Mouse (Mus musculus): ENCODE data around the gene Dhx32. TPM values are rescaled to one million over a fixed set of nuclear protein-coding genes. Genes with fewer than 3 reads are reported as not detected.

The Dhx32 gene
- 18.0 and 18.4 TPM in 2 replicates for polyA plus RNA-seq (2016; fragmentation: Nextera tagmentation; extraction: Ambion mirVana)

DNA sequence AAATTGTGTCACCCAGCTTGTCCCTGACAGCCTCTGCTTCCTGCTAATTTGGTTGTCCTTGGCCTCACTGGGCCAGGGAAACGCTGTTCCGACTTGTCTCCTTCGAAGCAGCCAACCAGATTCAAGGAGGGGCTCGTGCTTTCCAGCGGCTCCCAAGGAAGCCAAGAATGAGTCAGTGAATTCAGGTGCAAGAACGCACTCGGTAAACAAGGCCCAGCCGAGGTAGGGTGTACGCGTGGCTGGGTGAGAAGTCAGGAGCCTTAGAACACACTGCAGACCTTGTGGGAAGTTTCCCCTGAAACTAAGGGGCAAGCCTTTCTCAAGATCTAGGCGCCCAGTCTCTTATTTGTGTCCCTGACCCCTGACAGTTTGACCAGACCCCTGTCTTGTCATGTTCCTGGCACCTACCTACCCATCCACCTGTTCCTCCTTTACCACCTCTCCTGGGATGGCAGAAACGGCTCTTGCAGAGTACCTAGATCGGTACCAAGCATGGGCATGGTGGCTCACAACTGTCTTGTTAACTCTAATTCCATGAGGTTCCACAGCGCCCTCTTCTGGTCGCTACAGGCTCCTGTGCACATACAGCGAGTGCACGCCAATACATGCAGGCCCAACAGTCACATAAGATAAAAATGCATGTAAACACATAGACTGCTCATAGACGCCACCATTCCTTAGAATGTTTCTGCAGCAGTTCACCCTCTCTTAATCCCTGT lies at the start of gene Dhx32:
Gene Dhx32, minus strand, starts transcription at position 10 of the 719 bp plus-strand sequence.
- H3K4me1 ChIP-seq = peaks cover 22% of the 10 kb centered on the region
- H3K27me3 ChIP-seq (replicated peaks) = 0 out of 2 replicates have a peak, but pooled peaks cover 2% of the 10 kb centered on the region
- H3K36me3 ChIP-seq = no peaks in the 10 kb centered on the region
- peak; percentile 93 for ATAC-seq
- no peaks in the 10 kb centered on the region for H3K9me3 ChIP-seq (replicated peaks)
- 26% methylated on average over 18 of the region's 18 CpGs for WGBS (ENCODE audit: insufficient replicate concordance)
- peak within 1 kb of the TSS; percentile 33 for H3K4me3 ChIP-seq
- H3K4me2 ChIP-seq = peak within 1 kb of the TSS; percentile 62
- peak within 1 kb of the TSS; percentile 47 for H3K9ac ChIP-seq
- peak within 1 kb of the TSS; percentile 75 for H3K27ac ChIP-seq

DNA sequence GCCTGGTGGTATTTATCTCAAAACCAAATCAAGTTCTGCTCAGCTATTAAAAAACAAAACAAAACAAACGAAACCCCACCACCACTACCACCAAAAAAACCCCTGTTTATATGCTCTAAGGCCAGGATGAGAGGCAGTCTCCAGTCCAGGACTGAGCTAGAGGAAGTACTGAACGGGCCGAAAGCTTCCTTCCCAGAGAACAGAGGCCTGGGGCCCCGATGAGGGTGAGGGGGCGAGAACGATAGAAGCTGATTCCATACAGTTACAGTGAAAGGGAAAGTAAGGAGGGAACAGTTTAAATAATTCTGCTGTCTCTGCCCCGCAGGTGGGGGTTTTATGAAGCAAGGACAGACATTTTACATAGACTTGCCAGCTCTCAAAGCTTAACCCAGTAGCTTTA lies 47.1 kb upstream of the Dhx32 start:
- Histone ChIP-seq H3K4me2 (no peak overlapping the region), H3K27me3 (replicated peaks) (no peaks in the 10 kb centered on the region), H3K4me3 (no peak overlapping the region), H3K4me1 (no peaks in the 10 kb centered on the region), H3K27ac (no peak overlapping the region), H3K9ac (no peak overlapping the region), H3K36me3 (no peaks in the 10 kb centered on the region), H3K9me3 (replicated peaks) (no peaks in the 10 kb centered on the region; the same call in 1 of the 2 replicates)
- ATAC-seq = no peak
- 32% methylated on average over 7 of the region's 7 CpGs for WGBS (ENCODE audit: insufficient replicate concordance)

DNA sequence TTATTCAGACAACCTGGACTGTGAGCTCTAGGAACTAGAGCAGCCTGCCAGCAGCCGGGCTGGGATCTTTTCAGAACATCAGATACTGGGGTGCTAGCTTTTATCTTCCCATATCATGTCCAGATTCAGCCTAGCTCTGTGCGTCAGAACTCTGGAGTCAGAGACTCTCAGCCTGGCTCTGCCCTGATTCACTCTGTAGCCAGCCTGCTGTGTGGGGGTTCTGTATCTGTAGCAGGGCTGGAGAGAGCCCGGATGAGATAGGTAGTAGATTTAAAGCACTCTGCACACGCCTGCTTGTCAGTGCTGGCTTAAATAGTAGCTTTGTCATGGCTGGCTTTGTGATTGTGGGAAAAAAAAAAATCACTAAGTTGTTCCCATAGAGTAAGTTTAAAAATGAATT lies 46.0 kb upstream of the Dhx32 start:
- H3K36me3 ChIP-seq = no peaks in the 10 kb centered on the region
- no peak overlapping the region for H3K4me3 ChIP-seq
- H3K4me1 ChIP-seq = no peaks in the 10 kb centered on the region
- H3K27me3 ChIP-seq (replicated peaks) = no peaks in the 10 kb centered on the region
- 44% methylated on average over 4 of the region's 4 CpGs for WGBS (ENCODE audit: insufficient replicate concordance)
- no peak overlapping the region for H3K4me2 ChIP-seq
- H3K9me3 ChIP-seq (replicated peaks) = no peaks in the 10 kb centered on the region; the same call in 1 of the 2 replicates
- no peak overlapping the region for H3K9ac ChIP-seq
- no peak overlapping the region for H3K27ac ChIP-seq
- no peak for ATAC-seq

DNA sequence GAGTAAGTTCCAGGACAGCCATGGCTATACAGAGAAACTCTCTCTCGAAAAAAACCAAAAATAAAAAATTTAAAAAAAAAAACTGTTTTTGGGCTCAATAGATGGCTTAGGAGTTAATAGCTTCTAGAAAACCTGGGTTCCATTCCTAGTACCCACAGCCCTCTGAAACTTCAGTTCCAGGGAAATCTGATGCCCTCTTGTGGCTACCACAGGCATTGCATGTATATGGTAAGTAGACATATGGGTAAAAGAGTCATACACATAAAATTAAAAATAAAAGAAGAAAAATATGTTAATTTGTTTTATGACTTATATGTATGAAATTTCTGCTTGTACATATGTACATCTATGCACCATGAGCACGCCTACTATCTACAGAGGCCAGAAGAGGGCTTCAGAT lies 42.1 kb upstream of the Dhx32 start:
- H3K27me3 ChIP-seq (replicated peaks) = no peaks in the 10 kb centered on the region
- H3K9ac ChIP-seq = no peak overlapping the region
- no peak overlapping the region for H3K4me2 ChIP-seq
- no peak for ATAC-seq
- H3K4me1 ChIP-seq = no peaks in the 10 kb centered on the region
- no peaks in the 10 kb centered on the region for H3K9me3 ChIP-seq (replicated peaks)
- H3K36me3 ChIP-seq = no peaks in the 10 kb centered on the region
- WGBS (ENCODE audit: insufficient replicate concordance) = 61% methylated on average over 2 of the region's 2 CpGs
- no peak overlapping the region for H3K27ac ChIP-seq
- H3K4me3 ChIP-seq = no peak overlapping the region

DNA sequence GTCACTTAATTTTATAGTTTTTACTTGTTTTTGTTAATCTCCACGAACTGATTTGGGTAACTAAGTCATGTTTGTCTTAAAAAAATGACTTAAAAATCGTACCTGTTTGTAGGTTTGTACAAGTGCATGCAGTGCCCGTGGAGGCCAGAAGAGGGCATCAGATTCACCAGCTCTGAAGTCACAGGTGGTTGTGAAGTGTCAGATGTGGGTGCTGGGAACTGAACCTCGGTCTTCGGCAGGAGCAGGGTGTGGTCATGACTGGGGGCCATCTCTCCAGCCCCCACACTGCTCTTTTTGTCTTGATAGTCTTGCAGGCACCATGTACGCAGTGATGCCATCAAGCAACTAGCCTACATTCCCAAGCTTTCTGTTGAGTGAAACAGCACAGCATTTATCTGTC lies 41.2 kb upstream of the Dhx32 start:
- Histone ChIP-seq H3K27ac (no peak overlapping the region), H3K27me3 (replicated peaks) (no peaks in the 10 kb centered on the region), H3K9ac (no peak overlapping the region), H3K4me3 (no peak overlapping the region), H3K9me3 (replicated peaks) (no peaks in the 10 kb centered on the region), H3K36me3 (no peaks in the 10 kb centered on the region), H3K4me2 (no peak overlapping the region), H3K4me1 (no peaks in the 10 kb centered on the region)
- WGBS (ENCODE audit: insufficient replicate concordance) = 67% methylated on average over 6 of the region's 6 CpGs
- no peak for ATAC-seq

DNA sequence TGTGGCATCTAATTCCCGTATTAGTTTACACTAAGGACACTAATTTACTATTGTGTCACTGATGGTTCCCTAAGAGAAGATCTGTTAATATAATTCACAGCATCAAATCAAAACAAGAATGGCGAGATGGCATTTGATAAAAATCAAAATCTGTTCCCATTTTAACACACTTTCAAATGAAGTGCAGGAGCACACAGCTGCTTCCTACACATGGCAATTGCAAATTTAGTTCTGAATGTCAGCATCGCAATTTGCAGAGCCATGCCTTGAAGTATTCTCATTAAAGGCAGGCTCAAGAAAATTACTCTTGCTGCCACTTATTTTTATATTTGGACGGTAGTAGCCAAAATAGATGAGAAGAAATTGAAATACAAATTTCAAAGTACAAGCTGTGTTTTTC lies 30.8 kb upstream of the Dhx32 start:
- no peak for ATAC-seq
- Histone ChIP-seq H3K27me3 (replicated peaks) (no peaks in the 10 kb centered on the region; the same call in 1 of the 2 replicates), H3K9me3 (replicated peaks) (no peaks in the 10 kb centered on the region), H3K4me2 (no peak overlapping the region), H3K4me3 (no peak overlapping the region), H3K27ac (no peak overlapping the region), H3K36me3 (no peaks in the 10 kb centered on the region), H3K4me1 (no peaks in the 10 kb centered on the region), H3K9ac (no peak overlapping the region)
- WGBS (ENCODE audit: insufficient replicate concordance) = 66% methylated on average over 4 of the region's 4 CpGs

DNA sequence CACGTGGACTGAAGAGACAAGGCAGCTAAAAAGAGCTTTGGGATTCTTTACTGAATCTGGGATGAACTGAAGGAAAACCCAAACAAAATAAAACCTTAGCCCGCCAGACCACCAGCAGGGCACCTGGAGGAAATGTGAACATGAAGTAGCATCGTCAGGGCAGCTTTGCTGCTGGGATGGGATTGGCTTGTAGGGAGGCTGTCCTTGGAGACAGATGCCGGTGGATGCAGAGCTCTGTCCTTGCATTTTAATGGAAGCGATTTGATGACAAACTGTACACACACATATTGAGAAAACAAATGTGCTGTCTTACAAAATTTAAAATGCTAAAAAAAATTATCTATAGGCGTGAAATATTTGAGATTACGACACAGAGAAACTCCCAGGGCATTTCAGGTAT lies 30.4 kb upstream of the Dhx32 start:
- WGBS (ENCODE audit: insufficient replicate concordance) = 63% methylated on average over 7 of the region's 7 CpGs

DNA sequence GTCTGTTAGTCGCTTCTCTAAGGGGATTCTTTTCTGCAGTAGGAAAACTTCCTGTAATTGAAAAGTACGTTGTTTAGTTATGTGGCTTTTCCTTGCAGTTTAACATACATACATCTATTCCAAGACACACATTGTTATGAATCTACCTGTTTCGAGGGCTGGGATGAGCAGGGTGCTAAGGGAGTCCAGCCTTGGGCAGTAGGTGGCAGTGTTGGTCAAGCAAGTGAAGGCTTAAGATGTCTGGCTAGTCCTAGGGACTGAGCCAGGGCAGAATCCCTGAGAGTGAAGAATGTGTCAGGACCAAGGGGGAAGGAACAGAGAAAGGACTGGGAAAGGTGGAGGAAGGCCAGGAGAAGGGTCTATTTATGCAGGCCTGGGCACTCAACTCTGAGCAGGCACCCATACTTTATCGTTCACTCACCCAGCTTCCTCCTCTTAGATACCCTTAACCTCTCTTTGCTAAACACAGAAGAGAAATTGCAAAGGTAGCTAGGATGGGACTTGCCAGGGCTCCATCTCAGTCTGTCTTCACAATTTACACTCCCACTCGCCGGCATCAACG lies 23.2 kb upstream of the Dhx32 start:
- no peak for ATAC-seq
- Histone ChIP-seq H3K4me1 (no peaks in the 10 kb centered on the region), H3K27ac (no peak overlapping the region), H3K4me2 (no peak overlapping the region), H3K9ac (no peak overlapping the region), H3K27me3 (replicated peaks) (no peaks in the 10 kb centered on the region; the same call in 1 of the 2 replicates), H3K4me3 (no peak overlapping the region), H3K9me3 (replicated peaks) (no peaks in the 10 kb centered on the region), H3K36me3 (no peaks in the 10 kb centered on the region)
- WGBS (ENCODE audit: insufficient replicate concordance) = 47% methylated on average over 7 of the region's 7 CpGs

More for the DNA sequence above, 30.4 kb upstream of the Dhx32 start:
- Histone ChIP-seq H3K36me3 (no peaks in the 10 kb centered on the region), H3K4me3 (no peak overlapping the region), H3K27ac (no peak overlapping the region), H3K27me3 (replicated peaks) (no peaks in the 10 kb centered on the region; the same call in 1 of the 2 replicates), H3K9me3 (replicated peaks) (no peaks in the 10 kb centered on the region), H3K4me2 (no peak overlapping the region), H3K9ac (no peak overlapping the region), H3K4me1 (no peaks in the 10 kb centered on the region)
- ATAC-seq = no peak

DNA sequence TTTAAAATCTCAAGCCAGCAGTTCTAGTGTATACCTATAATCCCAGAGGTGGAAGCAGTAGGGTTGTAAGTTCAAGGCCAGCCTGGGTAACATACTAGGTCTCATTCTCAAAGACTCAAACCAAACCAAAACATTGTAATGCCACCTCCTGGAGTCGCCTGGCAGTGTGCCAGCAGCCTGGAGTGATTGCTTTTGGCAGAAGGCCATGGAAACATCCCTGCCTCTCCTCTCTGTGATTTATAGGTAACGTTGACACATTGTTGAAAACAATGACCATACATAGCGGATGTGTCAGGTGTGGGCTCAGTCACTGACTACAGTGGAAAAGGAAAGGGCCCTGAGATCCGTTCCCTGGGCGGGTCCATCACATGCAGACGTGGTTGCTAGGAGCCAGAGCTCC lies 19.3 kb upstream of the Dhx32 start:
- no peaks in the 10 kb centered on the region for H3K27me3 ChIP-seq (replicated peaks)
- no peak overlapping the region for H3K4me3 ChIP-seq
- WGBS (ENCODE audit: insufficient replicate concordance) = 61% methylated on average over 6 of the region's 6 CpGs
- no peak overlapping the region for H3K9ac ChIP-seq
- no peak for ATAC-seq
- H3K9me3 ChIP-seq (replicated peaks) = no peaks in the 10 kb centered on the region
- no peaks in the 10 kb centered on the region for H3K4me1 ChIP-seq
- no peak overlapping the region for H3K4me2 ChIP-seq
- no peak overlapping the region for H3K27ac ChIP-seq
- H3K36me3 ChIP-seq = no peaks in the 10 kb centered on the region

DNA sequence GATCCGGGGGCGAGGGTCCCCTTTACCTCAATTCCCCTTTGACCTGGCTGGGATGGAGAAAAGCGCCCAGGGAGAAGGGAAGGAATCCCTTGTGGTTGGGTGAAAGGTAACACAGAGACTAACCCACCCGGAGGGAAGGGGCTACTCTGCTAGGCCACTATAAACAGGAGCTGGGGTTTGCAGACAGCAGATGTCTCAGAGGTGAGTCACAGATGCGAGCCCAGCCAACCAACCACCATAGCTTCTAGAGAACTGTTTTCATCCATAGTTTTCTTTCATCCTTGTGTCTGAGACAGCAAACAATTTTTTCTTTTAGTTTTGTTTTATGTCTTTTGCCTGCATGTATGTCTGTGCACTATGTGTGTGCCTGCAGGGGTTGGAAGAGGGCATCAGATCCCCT lies 17.4 kb upstream of the Dhx32 start:
- Histone ChIP-seq H3K27ac (no peak overlapping the region), H3K9ac (no peak overlapping the region), H3K4me2 (no peak overlapping the region), H3K36me3 (no peaks in the 10 kb centered on the region), H3K9me3 (replicated peaks) (no peaks in the 10 kb centered on the region), H3K4me3 (no peak overlapping the region), H3K27me3 (replicated peaks) (no peaks in the 10 kb centered on the region), H3K4me1 (no peaks in the 10 kb centered on the region)
- ATAC-seq = no peak
- 56% methylated on average over 5 of the region's 5 CpGs for WGBS (ENCODE audit: insufficient replicate concordance)

DNA sequence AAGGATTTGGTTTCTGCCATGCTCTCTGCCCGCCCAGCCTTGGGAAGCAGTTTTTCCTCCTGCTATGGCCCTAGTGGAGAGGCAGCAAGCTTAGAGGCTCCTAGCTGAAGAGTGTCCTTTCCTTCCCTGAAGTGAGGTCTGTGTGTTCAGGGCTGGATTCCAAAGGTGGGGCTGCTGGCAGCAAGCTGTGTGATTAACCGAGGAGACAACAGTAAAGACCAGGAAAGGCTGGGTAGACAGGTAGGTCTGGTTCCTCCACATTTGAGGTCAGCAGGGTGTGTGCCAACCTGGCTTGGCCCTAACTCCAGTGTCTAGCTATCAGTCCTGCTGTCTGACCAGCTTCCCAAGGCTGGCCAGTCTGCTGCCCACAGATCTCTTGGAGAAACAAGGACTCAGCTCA lies 12.2 kb upstream of the Dhx32 start:
- Histone ChIP-seq H3K9me3 (replicated peaks) (no peaks in the 10 kb centered on the region), H3K27me3 (replicated peaks) (no peaks in the 10 kb centered on the region), H3K36me3 (no peaks in the 10 kb centered on the region), H3K27ac (no peak overlapping the region), H3K4me2 (no peak overlapping the region), H3K9ac (no peak overlapping the region), H3K4me3 (no peak overlapping the region), H3K4me1 (no peaks in the 10 kb centered on the region)
- WGBS (ENCODE audit: insufficient replicate concordance) = 79% methylated on average over 2 of the region's 2 CpGs
- no peak for ATAC-seq

DNA sequence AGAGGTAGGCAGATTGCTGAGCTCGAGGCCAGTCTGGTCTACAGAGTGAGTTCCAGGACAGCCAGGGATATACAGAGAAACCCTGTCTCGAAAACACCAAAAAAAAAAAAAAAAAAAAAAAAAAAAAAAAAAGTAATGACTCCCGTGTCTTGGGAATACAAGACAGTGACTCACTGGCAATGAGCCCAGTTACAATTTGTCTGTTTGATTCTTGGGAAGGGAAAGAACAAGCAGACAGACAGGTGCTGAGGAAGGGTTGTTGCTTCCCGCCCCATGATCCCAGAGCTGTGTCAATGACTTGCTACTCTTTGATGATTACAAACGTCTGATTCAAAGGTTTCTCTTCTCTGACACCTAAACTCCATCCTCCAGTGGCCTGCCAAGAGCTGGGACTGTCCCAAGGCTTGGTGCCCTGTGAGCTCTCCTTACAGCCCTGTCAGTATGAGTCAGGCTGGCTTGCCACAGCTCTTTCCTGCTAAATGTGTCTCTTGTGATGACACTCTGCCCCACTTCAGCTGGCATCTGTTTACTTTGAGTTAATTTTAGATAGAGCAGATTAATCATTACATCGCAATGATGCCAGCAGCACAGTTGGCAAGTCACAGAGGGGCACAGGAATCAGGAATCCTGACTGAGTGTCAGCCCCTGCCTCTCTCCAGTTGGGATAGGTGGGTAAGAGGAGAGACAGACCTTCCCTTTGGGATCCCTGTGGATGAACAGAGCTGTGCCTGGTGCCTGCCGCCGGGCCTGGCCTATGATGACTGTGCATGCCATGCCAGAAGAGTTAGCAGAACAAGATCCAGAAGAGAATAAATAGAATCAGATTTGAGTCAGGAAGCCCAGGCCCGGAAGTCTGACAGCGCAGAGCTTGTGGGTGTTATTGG lies 11.0 kb upstream of the Dhx32 start:
- H3K4me1 ChIP-seq = no peaks in the 10 kb centered on the region
- 54% methylated on average over 10 of the region's 10 CpGs for WGBS (ENCODE audit: insufficient replicate concordance)
- H3K9me3 ChIP-seq (replicated peaks) = no peaks in the 10 kb centered on the region
- no peak for ATAC-seq
- no peak overlapping the region for H3K4me2 ChIP-seq
- H3K9ac ChIP-seq = no peak overlapping the region
- H3K36me3 ChIP-seq = no peaks in the 10 kb centered on the region
- no peaks in the 10 kb centered on the region for H3K27me3 ChIP-seq (replicated peaks)
- H3K27ac ChIP-seq = no peak overlapping the region
- no peak overlapping the region for H3K4me3 ChIP-seq
